Mouse (Mus musculus): ENCODE measurements around the gene Hsph1. TPM values are rescaled to one million over a fixed set of nuclear protein-coding genes. Genes with fewer than 3 reads are reported as not detected.
A peak's percentile ranks its signal among the peaks of the same experiment; 100 is the strongest.

Gene Hsph1
- polyA plus RNA-seq, 1 experiment from 2014 or later = 97.7 TPM

DNA sequence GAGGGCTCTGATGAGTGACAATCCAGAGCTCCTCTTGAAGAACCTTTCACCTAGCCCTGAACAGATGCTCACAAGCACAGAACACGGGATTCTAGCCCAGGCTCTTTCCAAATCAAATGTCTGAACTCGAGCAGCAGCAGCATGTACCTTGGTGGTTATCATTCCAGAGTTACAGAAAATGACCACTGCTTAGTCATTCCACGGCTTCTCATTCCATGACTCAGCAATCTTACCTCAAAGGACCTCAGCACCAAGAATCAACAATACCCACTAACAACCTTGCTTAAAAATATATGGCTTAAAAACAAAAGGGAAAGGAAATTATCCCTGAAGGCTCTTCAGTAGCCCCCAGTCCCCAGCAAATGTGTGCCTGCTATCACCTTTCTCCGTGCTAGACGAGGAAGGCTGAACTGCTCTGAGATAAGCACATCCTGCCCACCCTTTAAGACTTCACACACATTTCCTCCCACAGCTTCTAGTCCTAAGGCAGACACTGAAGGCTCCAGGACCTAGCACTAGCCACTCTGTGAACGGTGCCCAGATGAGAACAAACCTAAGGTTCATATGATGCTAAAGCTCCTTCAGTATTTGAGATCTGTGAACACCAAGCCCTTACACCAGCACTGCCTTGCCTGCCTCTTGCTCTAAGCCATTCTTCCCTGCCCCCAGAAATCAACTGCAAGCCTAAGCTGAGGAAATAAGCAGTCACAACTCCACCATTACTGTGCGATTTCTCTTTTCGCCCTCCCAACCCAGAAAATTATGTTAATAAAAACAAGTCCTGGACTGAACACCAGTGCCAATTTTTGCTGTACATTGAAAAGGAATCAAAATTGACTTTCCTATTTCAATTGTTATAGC lies 12.1 kb downstream of the Hsph1 start:
- no peak overlapping the region for H3K27ac ChIP-seq (ENCODE audit: low read depth, low read length)
- no peak overlapping the region for H3K9ac ChIP-seq (ENCODE audit: low read depth, low read length)
- H3K4me1 ChIP-seq (ENCODE audit: control insufficient read depth, insufficient read depth, low read depth, low read length) = no peaks in the 10 kb centered on the region
- no peaks in the 10 kb centered on the region for H3K27me3 ChIP-seq (replicated peaks; ENCODE audit: control insufficient read depth, insufficient read depth, low read length)
- H3K9me3 ChIP-seq (ENCODE audit: control insufficient read depth, low read length) = no peaks in the 10 kb centered on the region
- no peak for ATAC-seq
- H3K36me3 ChIP-seq (ENCODE audit: control insufficient read depth, insufficient read depth, low read length) = peaks cover 34% of the 10 kb centered on the region
- no peak overlapping the region for H3K4me2 ChIP-seq (ENCODE audit: low read length)
- WGBS = 96% methylated on average over 8 of the region's 8 CpGs
- no peak overlapping the region for H3K4me3 ChIP-seq (ENCODE audit: low read length)

DNA sequence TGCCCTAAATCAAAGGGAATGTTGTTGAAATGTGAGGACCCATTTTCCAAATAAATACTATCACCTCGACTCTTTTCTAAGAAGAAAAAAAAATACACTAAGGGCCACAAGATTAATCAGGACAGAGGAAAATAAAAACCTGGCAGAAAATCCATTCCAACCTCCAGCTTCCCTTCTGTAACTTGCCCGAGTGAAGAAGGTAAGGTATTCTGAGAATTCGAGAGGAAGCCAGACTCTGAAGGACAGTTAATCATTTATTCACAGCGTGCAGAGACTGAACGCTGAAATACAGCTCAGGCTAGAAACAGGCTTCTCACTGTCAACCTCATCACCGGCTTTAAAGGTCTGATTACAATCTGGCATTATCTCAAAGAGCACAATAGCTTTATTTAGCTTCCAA lies 13.5 kb downstream of the Hsph1 start:
- Histone ChIP-seq H3K4me1 (ENCODE audit: control insufficient read depth, insufficient read depth, low read depth, low read length) (no peaks in the 10 kb centered on the region), H3K4me2 (ENCODE audit: low read length) (no peak overlapping the region), H3K27ac (ENCODE audit: low read depth, low read length) (no peak overlapping the region), H3K36me3 (ENCODE audit: control insufficient read depth, insufficient read depth, low read length) (peaks cover 37% of the 10 kb centered on the region), H3K4me3 (ENCODE audit: low read length) (no peak overlapping the region), H3K9me3 (ENCODE audit: control insufficient read depth, low read length) (no peaks in the 10 kb centered on the region), H3K9ac (ENCODE audit: low read depth, low read length) (no peak overlapping the region), H3K27me3 (replicated peaks; ENCODE audit: control insufficient read depth, insufficient read depth, low read length) (no peaks in the 10 kb centered on the region)
- ATAC-seq = no peak
- 75% methylated on average over 6 of the region's 6 CpGs for WGBS

DNA sequence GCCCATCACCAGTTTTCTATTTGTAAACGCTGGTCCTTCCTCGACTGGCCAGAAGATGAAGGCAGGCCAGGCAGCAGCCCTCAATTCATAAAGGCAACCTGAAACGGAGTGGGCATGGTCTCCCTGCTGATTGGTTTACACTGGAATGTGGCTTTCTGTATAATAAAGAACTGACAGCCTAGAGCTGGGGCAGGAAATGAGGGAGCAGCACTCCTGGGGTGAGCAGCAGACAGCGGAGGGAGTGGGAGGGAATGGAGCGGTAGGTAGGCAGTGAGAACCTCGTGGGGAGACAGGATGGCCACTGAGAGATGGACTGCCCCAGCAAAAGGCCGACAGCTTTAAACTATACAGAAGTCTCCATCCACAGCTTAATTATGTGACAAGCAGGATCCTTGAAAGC lies 14.0 kb downstream of the Hsph1 start:
- H3K4me2 ChIP-seq (ENCODE audit: low read length) = no peak overlapping the region
- H3K36me3 ChIP-seq (ENCODE audit: control insufficient read depth, insufficient read depth, low read length) = peaks cover 35% of the 10 kb centered on the region
- no peak overlapping the region for H3K9ac ChIP-seq (ENCODE audit: low read depth, low read length)
- no peak overlapping the region for H3K4me3 ChIP-seq (ENCODE audit: low read length)
- no peak for ATAC-seq
- no peak overlapping the region for H3K27ac ChIP-seq (ENCODE audit: low read depth, low read length)
- H3K27me3 ChIP-seq (replicated peaks; ENCODE audit: control insufficient read depth, insufficient read depth, low read length) = no peaks in the 10 kb centered on the region
- no peaks in the 10 kb centered on the region for H3K4me1 ChIP-seq (ENCODE audit: control insufficient read depth, insufficient read depth, low read depth, low read length)
- 64% methylated on average over 7 of the region's 7 CpGs for WGBS
- H3K9me3 ChIP-seq (ENCODE audit: control insufficient read depth, low read length) = no peaks in the 10 kb centered on the region

DNA sequence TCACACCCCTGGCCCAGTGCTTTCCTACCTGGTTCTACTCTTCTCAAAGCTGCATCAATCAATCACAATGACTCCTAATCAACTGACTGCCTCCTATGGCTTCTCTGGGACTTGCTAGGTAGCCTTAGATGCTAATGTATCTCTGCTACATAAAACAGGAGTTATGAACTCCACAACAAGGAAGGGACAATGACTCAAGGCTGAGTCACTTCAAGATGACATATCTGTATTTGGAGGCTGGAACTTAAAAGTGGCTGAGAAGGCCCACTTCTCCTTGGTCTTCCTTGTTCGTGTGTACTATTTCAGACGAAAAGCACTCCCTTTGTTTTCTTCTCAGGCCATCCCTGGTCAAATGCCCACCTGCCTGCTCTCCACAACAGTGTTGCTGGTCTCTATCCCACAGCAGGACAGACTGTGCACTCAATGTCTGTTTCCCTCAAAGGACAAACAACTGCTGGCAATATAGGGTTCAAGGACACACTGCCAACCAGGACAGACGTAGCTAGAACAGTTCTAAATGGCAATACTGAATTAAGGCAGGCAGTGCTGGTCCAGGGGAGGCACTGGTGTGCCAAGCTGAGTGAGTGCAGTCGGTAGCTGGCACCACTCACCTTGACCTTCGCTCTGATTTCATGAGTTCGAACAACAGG lies 18.3 kb downstream of the Hsph1 start:
- H3K4me2 ChIP-seq (ENCODE audit: low read length) = no peak overlapping the region
- peaks cover 26% of the 10 kb centered on the region for H3K36me3 ChIP-seq (ENCODE audit: control insufficient read depth, insufficient read depth, low read length)
- WGBS = 95% methylated on average over 6 of the region's 6 CpGs
- no peaks in the 10 kb centered on the region for H3K4me1 ChIP-seq (ENCODE audit: control insufficient read depth, insufficient read depth, low read depth, low read length)
- no peaks in the 10 kb centered on the region for H3K9me3 ChIP-seq (ENCODE audit: control insufficient read depth, low read length)
- no peak for ATAC-seq
- H3K27me3 ChIP-seq (replicated peaks; ENCODE audit: control insufficient read depth, insufficient read depth, low read length) = no peaks in the 10 kb centered on the region
- no peak overlapping the region for H3K4me3 ChIP-seq (ENCODE audit: low read length)
- no peak overlapping the region for H3K27ac ChIP-seq (ENCODE audit: low read depth, low read length)
- no peak overlapping the region for H3K9ac ChIP-seq (ENCODE audit: low read depth, low read length)

DNA sequence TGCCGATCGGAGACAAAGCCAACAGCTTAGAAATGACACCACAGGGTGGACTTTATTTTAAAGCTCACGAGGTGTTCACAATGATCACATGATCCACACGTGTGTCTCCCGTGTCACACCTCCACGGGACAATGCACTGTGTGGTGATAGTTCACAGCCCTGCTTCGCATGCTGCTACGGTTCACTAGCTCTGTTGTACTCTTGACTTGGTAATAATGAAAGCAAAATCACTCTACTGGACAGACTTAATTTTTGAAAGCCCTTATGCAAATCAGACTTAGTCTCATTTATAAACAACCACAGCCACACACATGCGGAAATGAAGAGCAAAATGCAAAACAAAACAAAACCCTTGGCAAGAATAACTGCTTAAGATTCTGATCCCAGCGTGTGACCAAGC lies 19.4 kb downstream of the Hsph1 start:
- no peak for ATAC-seq
- Histone ChIP-seq H3K27me3 (replicated peaks; ENCODE audit: control insufficient read depth, insufficient read depth, low read length) (no peaks in the 10 kb centered on the region), H3K4me3 (ENCODE audit: low read length) (no peak overlapping the region), H3K4me1 (ENCODE audit: control insufficient read depth, insufficient read depth, low read depth, low read length) (no peaks in the 10 kb centered on the region), H3K36me3 (ENCODE audit: control insufficient read depth, insufficient read depth, low read length) (peaks cover 26% of the 10 kb centered on the region), H3K27ac (ENCODE audit: low read depth, low read length) (no peak overlapping the region), H3K9me3 (ENCODE audit: control insufficient read depth, low read length) (no peaks in the 10 kb centered on the region), H3K9ac (ENCODE audit: low read depth, low read length) (no peak overlapping the region), H3K4me2 (ENCODE audit: low read length) (no peak overlapping the region)
- 76% methylated on average over 10 of the region's 10 CpGs for WGBS

DNA sequence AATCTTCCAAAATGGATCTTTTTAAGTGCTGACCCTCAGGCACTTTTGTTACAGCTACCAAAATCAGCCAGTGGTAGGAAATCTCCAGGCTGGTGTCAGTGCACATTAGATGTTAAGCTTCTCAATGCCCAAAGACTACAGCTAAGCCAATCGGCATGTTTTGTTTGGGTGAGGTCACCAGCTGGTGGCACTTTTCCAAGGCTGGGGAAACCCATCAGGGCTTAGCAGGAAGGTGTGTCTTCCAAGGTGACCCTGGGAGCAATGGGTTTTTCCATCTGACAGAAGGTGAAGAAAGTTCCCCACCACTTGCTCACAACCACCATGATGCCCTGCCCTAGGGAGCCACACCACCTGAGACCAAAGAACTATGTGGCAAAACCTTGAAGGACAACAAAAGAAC lies 20.0 kb downstream of the Hsph1 start:
- Histone ChIP-seq H3K9ac (ENCODE audit: low read depth, low read length) (no peak overlapping the region), H3K4me2 (ENCODE audit: low read length) (no peak overlapping the region), H3K4me3 (ENCODE audit: low read length) (no peak overlapping the region), H3K9me3 (ENCODE audit: control insufficient read depth, low read length) (no peaks in the 10 kb centered on the region), H3K36me3 (ENCODE audit: control insufficient read depth, insufficient read depth, low read length) (peaks cover 26% of the 10 kb centered on the region), H3K27ac (ENCODE audit: low read depth, low read length) (no peak overlapping the region), H3K4me1 (ENCODE audit: control insufficient read depth, insufficient read depth, low read depth, low read length) (peaks cover 4% of the 10 kb centered on the region), H3K27me3 (replicated peaks; ENCODE audit: control insufficient read depth, insufficient read depth, low read length) (no peaks in the 10 kb centered on the region)
- WGBS = 74% methylated on average over 1 of the region's 1 CpGs
- no peak for ATAC-seq

DNA sequence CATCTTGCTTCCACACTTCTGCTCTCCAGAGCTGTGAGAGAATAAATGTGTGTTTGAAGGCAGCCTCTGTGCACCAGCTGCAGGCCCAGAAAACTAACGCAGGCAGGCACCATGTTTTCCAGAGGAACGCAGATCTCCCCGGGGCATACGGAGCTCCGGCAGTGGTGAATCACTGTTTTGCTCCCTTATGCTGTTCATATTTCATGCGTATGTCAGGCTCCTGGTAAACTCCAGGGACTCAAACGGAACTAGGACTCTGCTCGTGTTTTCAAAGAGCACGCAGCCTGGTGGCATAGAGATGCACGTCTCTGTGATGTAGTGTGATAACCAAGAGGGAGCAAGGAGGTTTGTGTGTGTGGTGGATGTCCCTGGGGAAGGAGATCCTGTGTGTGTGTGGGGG lies 23.4 kb downstream of the Hsph1 start:
- Histone ChIP-seq H3K4me2 (ENCODE audit: low read length) (no peak overlapping the region), H3K4me1 (ENCODE audit: control insufficient read depth, insufficient read depth, low read depth, low read length) (peaks cover 4% of the 10 kb centered on the region), H3K9me3 (ENCODE audit: control insufficient read depth, low read length) (no peaks in the 10 kb centered on the region), H3K36me3 (ENCODE audit: control insufficient read depth, insufficient read depth, low read length) (peaks cover 11% of the 10 kb centered on the region), H3K27me3 (replicated peaks; ENCODE audit: control insufficient read depth, insufficient read depth, low read length) (no peaks in the 10 kb centered on the region), H3K27ac (ENCODE audit: low read depth, low read length) (no peak overlapping the region), H3K9ac (ENCODE audit: low read depth, low read length) (no peak overlapping the region), H3K4me3 (ENCODE audit: low read length) (no peak overlapping the region)
- WGBS = 43% methylated on average over 10 of the region's 10 CpGs
- 0 out of 2 replicates have a peak, but pooled peaks have one; percentile 26 for ATAC-seq

DNA sequence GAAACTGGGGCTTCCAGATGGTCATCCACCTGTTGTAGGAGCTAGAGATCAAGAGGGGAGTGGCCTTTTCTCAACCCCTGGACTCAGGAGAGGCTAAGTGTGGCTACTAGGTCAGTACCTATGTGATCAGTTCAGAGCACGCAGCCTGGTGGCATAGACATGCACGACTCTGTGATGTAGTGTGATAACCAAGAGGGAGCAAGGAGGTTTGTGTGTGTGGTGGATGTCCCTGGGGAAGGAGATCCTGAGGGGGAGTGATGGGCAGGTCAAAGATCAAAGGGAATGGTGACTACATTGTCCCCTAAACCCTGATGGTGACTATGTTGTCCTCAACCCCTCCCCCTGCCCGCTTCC lies 24.0 kb downstream of the Hsph1 start:
- Histone ChIP-seq H3K4me1 (ENCODE audit: control insufficient read depth, insufficient read depth, low read depth, low read length) (peaks cover 4% of the 10 kb centered on the region), H3K27me3 (replicated peaks; ENCODE audit: control insufficient read depth, insufficient read depth, low read length) (no peaks in the 10 kb centered on the region), H3K36me3 (ENCODE audit: control insufficient read depth, insufficient read depth, low read length) (peaks cover 10% of the 10 kb centered on the region), H3K4me3 (ENCODE audit: low read length) (no peak overlapping the region), H3K4me2 (ENCODE audit: low read length) (no peak overlapping the region), H3K9me3 (ENCODE audit: control insufficient read depth, low read length) (no peaks in the 10 kb centered on the region), H3K9ac (ENCODE audit: low read depth, low read length) (no peak overlapping the region), H3K27ac (ENCODE audit: low read depth, low read length) (no peak overlapping the region)
- 88% methylated on average over 3 of the region's 3 CpGs for WGBS
- 0 out of 2 replicates have a peak, but pooled peaks have one; percentile 18 for ATAC-seq

DNA sequence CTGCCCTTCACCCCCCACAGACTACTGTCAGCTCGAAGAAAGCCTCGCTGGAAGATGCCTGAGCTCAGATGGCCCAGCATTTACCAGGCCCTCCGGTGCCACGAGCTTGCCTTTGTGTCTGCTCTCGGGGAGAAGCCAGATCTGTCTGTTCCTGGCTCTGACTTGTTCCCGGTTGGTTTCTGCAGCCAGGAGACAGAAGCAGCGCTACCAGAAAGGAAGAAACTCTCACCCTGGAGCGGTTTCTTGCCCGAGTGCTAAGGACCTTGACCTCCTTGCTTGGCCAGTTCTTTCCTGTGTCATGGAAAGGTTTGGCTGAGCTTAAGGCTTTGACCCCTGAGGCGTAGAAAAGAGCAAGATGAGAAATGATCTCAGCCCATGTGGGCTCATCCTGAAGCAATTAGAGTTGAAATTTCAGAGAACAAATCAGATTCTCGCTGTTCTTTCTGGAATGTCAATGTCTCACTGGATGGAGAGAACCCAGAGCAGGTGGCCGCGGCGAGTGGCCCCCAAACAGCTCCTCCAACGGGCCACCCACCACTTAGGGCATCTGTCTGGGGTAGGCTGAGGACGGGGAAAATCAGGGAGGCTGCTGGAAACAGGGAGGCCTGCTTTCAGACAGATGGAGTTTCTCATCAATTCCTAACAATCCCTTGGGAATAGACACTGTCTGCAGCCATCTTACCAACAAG lies 24.6 kb downstream of the Hsph1 start:
- 45% methylated on average over 16 of the region's 16 CpGs for WGBS
- H3K4me2 ChIP-seq (ENCODE audit: low read length) = no peak overlapping the region
- H3K27me3 ChIP-seq (replicated peaks; ENCODE audit: control insufficient read depth, insufficient read depth, low read length) = no peaks in the 10 kb centered on the region
- H3K9me3 ChIP-seq (ENCODE audit: control insufficient read depth, low read length) = no peaks in the 10 kb centered on the region
- no peak overlapping the region for H3K27ac ChIP-seq (ENCODE audit: low read depth, low read length)
- H3K4me1 ChIP-seq (ENCODE audit: control insufficient read depth, insufficient read depth, low read depth, low read length) = peaks cover 4% of the 10 kb centered on the region
- H3K36me3 ChIP-seq (ENCODE audit: control insufficient read depth, insufficient read depth, low read length) = peaks cover 5% of the 10 kb centered on the region; the same call in 1 of the 2 replicates
- no peak overlapping the region for H3K4me3 ChIP-seq (ENCODE audit: low read length)
- H3K9ac ChIP-seq (ENCODE audit: low read depth, low read length) = no peak overlapping the region
- 0 out of 2 replicates have a peak, but pooled peaks have one; percentile 28 for ATAC-seq
